Mouse (Mus musculus) testis, adult 2 months (tissue): Measurements from ENCODE around the gene Sart3.

Experiments used
- CTCF ChIP-seq: fragments of 200-500 bp; IDR thresholded peaks from 2 replicates; pipeline ENCODE4 v1.5.1; 2012; ENCODE audit warnings: low read depth, mild to moderate bottlenecking, inconsistent platforms, low read length, moderate library complexity; ENCODE audit not compliant: control insufficient read depth, insufficient read depth, insufficient replicate concordance
- POLR2A ChIP-seq: fragments of 200-500 bp; IDR thresholded peaks from 2 replicates; pipeline ENCODE4 v1.6.1; 2012; ENCODE audit warnings: low read depth, mild to moderate bottlenecking, inconsistent platforms, low read length, moderate library complexity; ENCODE audit not compliant: control insufficient read depth

GRCm38 (mm10) chr5:113782624-113783023 is 10.3 kb upstream of the Sart3 start:
- no peak for TF ChIP-seq POLR2A
- no peak for TF ChIP-seq CTCF
